Comparison of ENCODE assay signal across 13 mouse cellular contexts in genomic region chr14:61242611-61243010, GRCm38 (mm10). TPM values are rescaled to one million over a fixed set of nuclear protein-coding genes. Genes with fewer than 3 reads are reported as not detected.
DNase-seq lines count a peak whose midpoint lies in the region; ATAC-seq and TF ChIP-seq lines count a peak whose summit lies in the region.
"Had no signal": no experiment of that assay in that cellular context is flagged by ENCODE, and none has a peak within 500 bp of the region (broad histone marks: within the 10 kb centered on the region; RNA-seq: fewer than 3 reads in every experiment).

No protein-coding gene starts in this region.

- no peaks in the 10 kb centered on the region for H3K4me1 ChIP-seq in midbrain, embryonic 11.5 days (ENCODE audit: control insufficient read depth, insufficient read depth, low read length)
- no peaks in the 10 kb centered on the region for H3K4me1 ChIP-seq in midbrain, embryonic 13.5 days (replicated peaks)
- H3K4me1 ChIP-seq: embryonic facial prominence, embryonic 12.5 days; kidney, embryonic 15.5 days; limb, embryonic 15.5 days; neural tube, embryonic 12.5 days had no signal

- no peak overlapping the region for H3K4me2 ChIP-seq in midbrain, embryonic 11.5 days
- H3K4me2 ChIP-seq in midbrain, embryonic 13.5 days (replicated peaks) = no peak overlapping the region
- H3K4me2 ChIP-seq: embryonic facial prominence, embryonic 12.5 days; kidney, embryonic 15.5 days; limb, embryonic 15.5 days; neural tube, embryonic 12.5 days had no signal

- WGBS in midbrain, embryonic 11.5 days = 42% methylated on average over 6 of the region's 6 CpGs
- WGBS in midbrain, embryonic 13.5 days = 40% methylated on average over 6 of the region's 6 CpGs

- H3K9me3 ChIP-seq in midbrain, embryonic 11.5 days (ENCODE audit: control insufficient read depth, low read length) = no peaks in the 10 kb centered on the region
- peaks cover 3% of the 10 kb centered on the region; the same call in 1 of the 2 replicates for H3K9me3 ChIP-seq in midbrain, embryonic 13.5 days
- H3K9me3 ChIP-seq: embryonic facial prominence, embryonic 12.5 days; kidney, embryonic 15.5 days; limb, embryonic 15.5 days; neural tube, embryonic 12.5 days had no signal

- H3K4me3 ChIP-seq in gastrocnemius, adult 2 months = no peak overlapping the region
- H3K4me3 ChIP-seq in midbrain, embryonic 11.5 days (ENCODE audit: low read depth, low read length) = no peak overlapping the region
- no peak overlapping the region for H3K4me3 ChIP-seq in midbrain, embryonic 13.5 days (replicated peaks)
- H3K4me3 ChIP-seq: embryonic facial prominence, embryonic 12.5 days; kidney, embryonic 15.5 days; limb, embryonic 15.5 days; neural tube, embryonic 12.5 days had no signal

- H3K9ac ChIP-seq in midbrain, embryonic 11.5 days (ENCODE audit: low read length) = no peak overlapping the region
- H3K9ac ChIP-seq in midbrain, embryonic 13.5 days (replicated peaks) = no peak overlapping the region
- H3K9ac ChIP-seq: embryonic facial prominence, embryonic 12.5 days; kidney, embryonic 15.5 days; limb, embryonic 15.5 days; neural tube, embryonic 12.5 days had no signal

- DNase-seq in gastrocnemius, adult 2 months = no peak
- DNase-seq in gastrocnemius, postnatal 4 days (ENCODE audit: low spot score in 2 of 2) = no peak
- DNase-seq in midbrain, embryonic 11.5 days (ENCODE audit: low spot score, missing footprints) = peak; percentile 87
- peak; percentile 65 for DNase-seq in thymus, postnatal 0 days (ENCODE audit: low spot score)
- no peak for DNase-seq in gastrocnemius, adult 18-20 months (ENCODE audit: low spot score)
- no peak for DNase-seq in left cerebral cortex, postnatal 10 days (ENCODE audit: extremely low spot score in 1 of 2, low spot score in 2 of 2)
- DNase-seq: heart, adult 11 months had no signal

- peak; percentile 61 for TF ChIP-seq CTCF in gastrocnemius, adult 2 months (IDR thresholded peaks at IDR 0.05)

- no peak for ATAC-seq in midbrain, embryonic 11.5 days (ENCODE audit: low FRiP score)
- ATAC-seq in midbrain, embryonic 13.5 days = no peak
- peak; percentile 76 for ATAC-seq in common myeloid progenitor, adult 5-6 weeks (replicated peaks; ENCODE audit: low read depth, poor library complexity, severe bottlenecking)

- intact Hi-C loops in gastrocnemius, adult 2 months (cut with DNase I) = loop anchor here (1.0 kb wide), 1 partner anchor 52 kb away; no protein-coding TSS in a partner anchor
- intact Hi-C loops in left cerebral cortex, postnatal 10 days (cut with DNase I) = loop anchor here (5.0 kb wide), 1 partner anchor 50 kb away; no protein-coding TSS in a partner anchor

- no peaks in the 10 kb centered on the region for H3K27me3 ChIP-seq in midbrain, embryonic 11.5 days (ENCODE audit: control insufficient read depth, insufficient read depth, low read length)
- no peaks in the 10 kb centered on the region for H3K27me3 ChIP-seq in midbrain, embryonic 13.5 days
- H3K27me3 ChIP-seq: embryonic facial prominence, embryonic 12.5 days; kidney, embryonic 15.5 days; limb, embryonic 15.5 days; neural tube, embryonic 12.5 days had no signal

- no peaks in the 10 kb centered on the region for H3K36me3 ChIP-seq in midbrain, embryonic 11.5 days (ENCODE audit: control insufficient read depth, insufficient read depth, low read length)
- H3K36me3 ChIP-seq in midbrain, embryonic 13.5 days = no peaks in the 10 kb centered on the region
- H3K36me3 ChIP-seq: embryonic facial prominence, embryonic 12.5 days; kidney, embryonic 15.5 days; limb, embryonic 15.5 days; neural tube, embryonic 12.5 days had no signal

- no peak overlapping the region for H3K27ac ChIP-seq in gastrocnemius, adult 2 months
- H3K27ac ChIP-seq in midbrain, embryonic 11.5 days (ENCODE audit: low read depth, low read length) = no peak overlapping the region
- no peak overlapping the region for H3K27ac ChIP-seq in midbrain, embryonic 13.5 days
- H3K27ac ChIP-seq: embryonic facial prominence, embryonic 12.5 days; kidney, embryonic 15.5 days; limb, embryonic 15.5 days; neural tube, embryonic 12.5 days had no signal

RNA-seq across cellular contexts. Expression of gene Sgcg, which starts 15.7 kb away (rescaled TPM):
- total RNA-seq in gastrocnemius, adult 2 months (2021) = 100 to 1,000 TPM; 126 to 144 TPM
- total RNA-seq in gastrocnemius, postnatal 4 days (2021) = 100 to 1,000 TPM; 145 to 161 TPM
- not detected in 2 replicates for polyA plus RNA-seq in midbrain, embryonic 11.5 days (2014; fragmentation: Nextera tagmentation; extraction: Ambion mirVana)
- not detected in 2 replicates for polyA plus RNA-seq in midbrain, embryonic 13.5 days (2015; fragmentation: Nextera tagmentation; extraction: Ambion mirVana)
- 0.14 TPM in 1 of 2 replicates, not detected in the other for total RNA-seq in common myeloid progenitor, adult 5-6 weeks (2017)
- 0.48 and 0.62 TPM in 2 replicates for polyA plus RNA-seq in thymus, postnatal 0 days (2015; fragmentation: Nextera tagmentation; extraction: Ambion mirVana)
- 100 to 1,000 TPM; 119 to 130 TPM for total RNA-seq in gastrocnemius, adult 18-20 months (2021)
- total RNA-seq in left cerebral cortex, postnatal 10 days (2021) = under 1 TPM in 1 of 2 experiments, not detected in 1; 0.17 TPM

Comparison
In these comparisons a context has a peak if more than half of its experiments do, and no peak if none do; other contexts are left out.
1. DNase-seq: peak in midbrain, embryonic 11.5 days (single experiment) and thymus, postnatal 0 days (single experiment); none in gastrocnemius, adult 2 months (single experiment), gastrocnemius, postnatal 4 days (0 of 2), gastrocnemius, adult 18-20 months (single experiment) and left cerebral cortex, postnatal 10 days (0 of 2).
2. RNA of gene Sgcg, which starts 15.7 kb away (total RNA-seq): 145 to 161 TPM in gastrocnemius, postnatal 4 days, 126 to 144 TPM in gastrocnemius, adult 2 months and 119 to 130 TPM in gastrocnemius, adult 18-20 months; 0.17 TPM in left cerebral cortex, postnatal 10 days and 0.14 TPM in common myeloid progenitor, adult 5-6 weeks; every median in the first group is over 100 times any median in the second.